Mouse (Mus musculus) heart, embryonic 11.5 days (tissue): ENCODE results near the gene Bmpr1a. TPM values are rescaled to one million over a fixed set of nuclear protein-coding genes. Genes with fewer than 3 reads are reported as not detected.

Source experiments
- ATAC-seq: fragments of 200-750 bp; cut with Nextera tagmentation; replicated peaks from 2 replicates; pipeline ENCODE4 v1.8.0; 2017; ENCODE audit warnings: moderate library complexity; ENCODE audit not compliant: insufficient number of reproducible peaks, low FRiP score, low TSS enrichment
- H3K27ac ChIP-seq: fragments of 300-500 bp; sonication (generic); 2 replicates; pipeline ENCODE4 v1.5.1; 2014; ENCODE audit warnings: mild to moderate bottlenecking, low read depth, low read length
- H3K27me3 ChIP-seq: fragments of 300-500 bp; sonication (generic); 2 replicates; pipeline ENCODE4 v1.6.1; 2014; ENCODE audit warnings: mild to moderate bottlenecking, low read length, mixed read lengths; ENCODE audit not compliant: control insufficient read depth, insufficient read depth
- H3K36me3 ChIP-seq: fragments of 300-500 bp; sonication (generic); 2 replicates; pipeline ENCODE4 v1.6.1; 2014; ENCODE audit warnings: mild to moderate bottlenecking, low read length, moderate library complexity, mixed read lengths; ENCODE audit not compliant: control insufficient read depth, insufficient read depth
- H3K4me1 ChIP-seq: fragments of 300-500 bp; sonication (generic); 2 replicates; pipeline ENCODE4 v1.6.1; 2014; ENCODE audit warnings: low read length; ENCODE audit not compliant: control insufficient read depth, insufficient read depth
- H3K4me2 ChIP-seq: fragments of 300-500 bp; sonication (generic); 2 replicates; pipeline ENCODE4 v1.6.1; 2014; ENCODE audit warnings: mild to moderate bottlenecking, moderate library complexity
- H3K4me3 ChIP-seq: fragments of 300-500 bp; sonication (generic); 2 replicates; pipeline ENCODE4 v1.5.1; 2014; ENCODE audit warnings: low read depth, low read length
- H3K9ac ChIP-seq: fragments of 300-500 bp; sonication (generic); 2 replicates; pipeline ENCODE4 v1.6.1; 2014; ENCODE audit warnings: mild to moderate bottlenecking, low read depth, low read length, moderate library complexity
- H3K9me3 ChIP-seq: fragments of 300-500 bp; sonication (generic); replicated peaks from 2 replicates; pipeline ENCODE4 v1.6.1; 2016; ENCODE audit warnings: low read length; ENCODE audit not compliant: control insufficient read depth
- WGBS: fragments of 180-500 bp; shearing (Covaris S2); extraction: QIAGEN DNeasy Blood & Tissue Kit; methylation state at CpG from one replicate; pipeline ENCODE4 v1.1.7; 2014; ENCODE audit not compliant: insufficient replicate concordance; 5-methylcytosine and 5-hydroxymethylcytosine counted together
- polyA plus RNA-seq: library from polyadenylated mRNA; unstranded; fragments of >200 nt; fragmentation: Nextera tagmentation; extraction: Ambion mirVana; gene quantifications from 2 replicates; pipeline ENCODE4 v1.2.1, GENCODE M21; 2014

Gene Bmpr1a
- polyA plus RNA-seq, 1 experiment from 2014 or later: 48.1 TPM

- Histone ChIP-seq H3K4me3 (no peak overlapping the region), H3K27me3 (no peaks in the 10 kb centered on the region), H3K9me3 (no peaks in the 10 kb centered on the region; the same call in 1 of the 2 replicates), H3K4me2 (no peak overlapping the region), H3K4me1 (no peaks in the 10 kb centered on the region), H3K27ac (no peak overlapping the region), H3K36me3 (peaks cover 35% of the 10 kb centered on the region), H3K9ac (no peak overlapping the region)
- WGBS: 93% methylated on average over 6 of the region's 6 CpGs
- ATAC-seq: no peak
Observed at GRCm38 (mm10) chr14:34410716-34411115, 92.4 kb downstream of the Bmpr1a start.

- H3K9ac ChIP-seq: no peak overlapping the region
- no peaks in the 10 kb centered on the region for H3K27me3 ChIP-seq
- H3K4me1 ChIP-seq: no peaks in the 10 kb centered on the region
- H3K4me2 ChIP-seq: no peak overlapping the region
- WGBS: 94% methylated on average over 7 of the region's 7 CpGs
- H3K27ac ChIP-seq: no peak overlapping the region
- H3K36me3 ChIP-seq: peaks cover 24% of the 10 kb centered on the region
- no peak overlapping the region for H3K4me3 ChIP-seq
- no peak for ATAC-seq
- H3K9me3 ChIP-seq: no peaks in the 10 kb centered on the region
Observed at GRCm38 (mm10) chr14:34403424-34403823, 99.7 kb downstream of the Bmpr1a start.

- Histone ChIP-seq H3K27me3 (no peaks in the 10 kb centered on the region), H3K4me2 (no peak overlapping the region), H3K9ac (no peak overlapping the region), H3K27ac (no peak overlapping the region), H3K4me3 (no peak overlapping the region), H3K9me3 (no peaks in the 10 kb centered on the region), H3K36me3 (peaks cover 22% of the 10 kb centered on the region), H3K4me1 (no peaks in the 10 kb centered on the region)
- WGBS: 80% methylated on average over 8 of the region's 8 CpGs
- ATAC-seq: no peak
Observed at GRCm38 (mm10) chr14:34402871-34403270, 100.3 kb downstream of the Bmpr1a start.

GRCm38 (mm10) chr14:34401135-34401534, 102.0 kb downstream of the Bmpr1a start:
- Histone ChIP-seq H3K36me3 (peaks cover 22% of the 10 kb centered on the region), H3K4me1 (no peaks in the 10 kb centered on the region), H3K9ac (no peak overlapping the region), H3K27me3 (no peaks in the 10 kb centered on the region), H3K4me2 (no peak overlapping the region), H3K9me3 (no peaks in the 10 kb centered on the region), H3K27ac (no peak overlapping the region), H3K4me3 (no peak overlapping the region)
- no peak for ATAC-seq
- WGBS: 48% methylated on average over 6 of the region's 6 CpGs

GRCm38 (mm10) chr14:34400021-34400420, 103.1 kb downstream of the Bmpr1a start:
- no peaks in the 10 kb centered on the region for H3K4me1 ChIP-seq
- peaks cover 18% of the 10 kb centered on the region for H3K36me3 ChIP-seq
- no peak overlapping the region for H3K4me2 ChIP-seq
- ATAC-seq: no peak
- no peaks in the 10 kb centered on the region for H3K27me3 ChIP-seq
- no peaks in the 10 kb centered on the region for H3K9me3 ChIP-seq
- no peak overlapping the region for H3K9ac ChIP-seq
- H3K4me3 ChIP-seq: no peak overlapping the region
- WGBS: 91% methylated on average over 3 of the region's 3 CpGs
- H3K27ac ChIP-seq: no peak overlapping the region

GRCm38 (mm10) chr14:34399301-34399700, 103.8 kb downstream of the Bmpr1a start:
- Histone ChIP-seq H3K36me3 (peaks cover 18% of the 10 kb centered on the region), H3K27me3 (no peaks in the 10 kb centered on the region), H3K27ac (no peak overlapping the region), H3K4me2 (no peak overlapping the region), H3K9ac (no peak overlapping the region), H3K4me1 (no peaks in the 10 kb centered on the region), H3K9me3 (no peaks in the 10 kb centered on the region), H3K4me3 (no peak overlapping the region)
- ATAC-seq: no peak
- 83% methylated on average over 6 of the region's 6 CpGs for WGBS

GRCm38 (mm10) chr14:34398901-34399300, 104.2 kb downstream of the Bmpr1a start:
- H3K27ac ChIP-seq: no peak overlapping the region
- H3K27me3 ChIP-seq: no peaks in the 10 kb centered on the region
- whole genome bisulfite sequencing: 83% methylated on average over 21 of the region's 21 CpGs
- H3K4me1 ChIP-seq: no peaks in the 10 kb centered on the region
- H3K36me3 ChIP-seq: peaks cover 18% of the 10 kb centered on the region
- no peak overlapping the region for H3K4me2 ChIP-seq
- no peak overlapping the region for H3K9ac ChIP-seq
- ATAC-seq: no peak
- H3K4me3 ChIP-seq: no peak overlapping the region
- no peaks in the 10 kb centered on the region for H3K9me3 ChIP-seq

GRCm38 (mm10) chr14:34397871-34398270, 105.3 kb downstream of the Bmpr1a start:
- Histone ChIP-seq H3K36me3 (peaks cover 15% of the 10 kb centered on the region), H3K27me3 (no peaks in the 10 kb centered on the region), H3K4me1 (no peaks in the 10 kb centered on the region), H3K4me3 (no peak overlapping the region), H3K27ac (no peak overlapping the region), H3K9ac (no peak overlapping the region), H3K4me2 (no peak overlapping the region), H3K9me3 (no peaks in the 10 kb centered on the region)
- no peak for ATAC-seq
- WGBS: 88% methylated on average over 5 of the region's 5 CpGs

- 73% methylated on average over 4 of the region's 4 CpGs for WGBS
- H3K27me3 ChIP-seq: no peaks in the 10 kb centered on the region
- H3K4me2 ChIP-seq: no peak overlapping the region
- ATAC-seq: 0 out of 2 replicates have a peak, but pooled peaks have one; percentile 42
- no peak overlapping the region for H3K4me3 ChIP-seq
- no peaks in the 10 kb centered on the region for H3K4me1 ChIP-seq
- peaks cover 8% of the 10 kb centered on the region; the same call in 1 of the 2 replicates for H3K36me3 ChIP-seq
- no peak overlapping the region for H3K9ac ChIP-seq
- H3K27ac ChIP-seq: no peak overlapping the region
- H3K9me3 ChIP-seq: no peaks in the 10 kb centered on the region
Observed at GRCm38 (mm10) chr14:34393295-34393694, 109.8 kb downstream of the Bmpr1a start.
